Mouse (Mus musculus) bone marrow, adult 2 months (tissue): ENCODE results near the gene Gm28042. TPM values are rescaled to one million over a fixed set of nuclear protein-coding genes. Genes with fewer than 3 reads are reported as not detected.

Source experiments
- H3K27ac ChIP-seq: fragments of 200-500 bp; 2 replicates; pipeline ENCODE4 v1.5.1; 2012; ENCODE audit warnings: low read depth, mild to moderate bottlenecking, control low read depth, inconsistent platforms, low read length; ENCODE audit not compliant: control insufficient read depth, poor library complexity, insufficient read depth
- H3K4me1 ChIP-seq: fragments of 200-500 bp; 2 replicates; pipeline ENCODE4 v1.6.1; 2011; ENCODE audit warnings: low read length; ENCODE audit not compliant: control insufficient read depth, insufficient read depth
- H3K4me3 ChIP-seq: fragments of 200-500 bp; replicated peaks from 2 replicates; pipeline ENCODE3; 2011; ENCODE audit warnings: mild to moderate bottlenecking, low read depth, low read length, control low read depth; ENCODE audit not compliant: control insufficient read depth
- CTCF ChIP-seq: fragments of 200-500 bp; IDR thresholded peaks from 2 replicates; pipeline ENCODE4 v1.5.1; 2011; ENCODE audit warnings: low read length, control low read depth; ENCODE audit not compliant: control insufficient read depth, insufficient read depth
- POLR2A ChIP-seq: fragments of 200-500 bp; IDR thresholded peaks from 2 replicates; pipeline ENCODE4 v1.6.1; 2011; ENCODE audit warnings: low read depth, mild to moderate bottlenecking, control low read depth, low read length, borderline replicate concordance; ENCODE audit not compliant: control insufficient read depth
- WGBS: fragments of 180-500 bp; shearing (Covaris S2); methylation state at CpG from one replicate; pipeline ENCODE4 v1.1.7; 2018; 5-methylcytosine and 5-hydroxymethylcytosine counted together
- polyA plus RNA-seq: library from polyadenylated mRNA; stranded (reverse); fragments of >200 nt; gene quantifications from 2 replicates; pipeline ENCODE4 v1.2.4, GENCODE M21; 2011; ENCODE audit warnings: low replicate concordance; ENCODE audit not compliant: missing spikeins, insufficient read depth, insufficient read length

Gm28042 gene
- polyA plus RNA-seq, 1 experiment: 1.5 TPM

DNA sequence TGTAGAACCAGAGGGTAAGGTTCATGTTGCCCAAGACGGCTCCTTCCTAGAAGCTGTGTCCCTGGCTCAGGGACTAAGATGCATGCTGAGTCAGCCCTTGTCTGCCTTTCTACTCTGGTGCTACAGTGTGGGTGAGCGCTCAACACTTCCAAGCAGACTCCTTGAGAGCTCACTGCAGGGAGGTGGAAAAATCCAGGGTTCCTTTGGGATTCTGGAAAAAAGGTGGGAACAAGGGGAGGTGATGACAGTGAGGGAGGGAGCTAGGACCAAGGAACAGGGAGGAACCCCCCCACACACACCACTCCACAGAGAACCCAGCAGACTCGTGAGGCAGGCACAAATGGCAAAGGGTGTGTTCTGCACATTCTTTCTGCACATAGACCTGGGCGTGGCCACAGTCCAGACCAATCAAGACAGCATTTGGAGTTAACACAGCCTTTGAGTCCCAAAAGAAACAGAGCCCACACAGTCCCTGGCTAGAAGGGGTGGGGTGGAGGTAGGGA is 16.9 kb downstream of the Gm28042 start:
- no peak for TF ChIP-seq POLR2A
- 73% methylated on average over 4 of the region's 4 CpGs for WGBS
- Histone ChIP-seq H3K27ac (no peak overlapping the region), H3K4me3 (no peak overlapping the region), H3K4me1 (no peaks in the 10 kb centered on the region)

DNA sequence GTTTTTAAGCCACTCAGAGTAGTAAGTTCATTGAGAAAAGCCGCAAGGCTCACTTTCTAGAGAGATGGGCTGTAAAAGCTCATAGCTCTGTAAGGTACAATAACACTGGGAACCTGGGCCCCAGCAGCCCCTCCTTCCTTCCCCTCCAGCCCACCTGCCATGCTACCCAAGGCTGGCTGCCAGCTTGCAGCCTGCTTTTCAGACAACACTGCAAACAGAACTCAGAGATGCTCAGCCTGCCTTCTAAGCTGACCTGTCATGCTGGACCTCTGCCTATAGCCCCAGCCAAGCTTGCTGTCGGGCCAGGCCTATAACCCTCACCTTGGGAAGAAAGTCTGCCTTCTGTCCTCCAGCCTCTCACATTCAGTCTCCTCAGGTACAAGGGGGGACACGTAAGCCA is 17.4 kb downstream of the Gm28042 start:
- TF ChIP-seq CTCF (no peak), POLR2A (no peak)
- no peak overlapping the region for H3K4me3 ChIP-seq
- H3K4me1 ChIP-seq: no peaks in the 10 kb centered on the region
- no peak overlapping the region for H3K27ac ChIP-seq
- WGBS: 75% methylated on average over 3 of the region's 3 CpGs

DNA sequence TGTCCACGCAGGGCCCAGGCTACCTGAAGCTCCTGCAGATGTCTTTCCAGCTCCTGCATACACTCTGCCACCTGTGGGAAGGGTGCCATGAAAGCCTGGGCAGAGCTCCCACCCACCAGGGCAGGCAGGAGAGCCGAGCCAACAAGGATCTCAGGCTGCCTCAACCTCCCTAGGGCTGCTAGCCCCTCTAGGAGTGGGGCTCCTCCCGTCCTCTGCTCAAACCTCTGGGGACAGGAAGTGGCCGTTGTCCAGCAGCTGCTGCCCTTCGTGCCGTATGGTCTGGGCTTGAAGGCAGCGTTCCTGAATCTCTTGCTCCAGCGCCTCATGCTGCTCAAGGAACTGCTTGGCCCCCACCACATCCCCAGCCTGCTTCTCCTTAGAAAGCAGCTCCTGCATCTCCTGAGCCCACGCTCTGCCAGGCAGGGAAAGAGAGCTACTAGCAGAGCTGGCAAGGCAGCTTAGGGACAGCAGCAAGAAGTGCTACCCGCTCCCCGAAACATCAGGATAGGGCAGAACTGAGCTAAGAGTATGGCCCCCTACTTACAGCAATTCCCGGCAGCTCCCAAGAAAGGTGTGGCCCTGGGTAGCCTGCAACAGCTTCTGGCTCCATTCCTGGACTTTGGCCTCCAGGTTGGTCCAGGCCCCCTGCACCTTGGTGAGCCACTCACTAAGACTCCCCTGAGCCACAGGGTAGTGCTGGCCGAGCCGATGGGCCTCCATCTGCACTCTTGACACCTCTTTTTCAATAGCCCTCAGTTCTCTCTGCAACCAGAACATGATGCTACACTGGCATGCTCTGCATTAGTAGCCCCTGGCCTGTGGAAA is 19.4 kb downstream of the Gm28042 start:
- WGBS: 77% methylated on average over 14 of the region's 14 CpGs
- Histone ChIP-seq H3K4me1 (no peaks in the 10 kb centered on the region), H3K4me3 (no peak overlapping the region), H3K27ac (no peak overlapping the region)
- no peak for TF ChIP-seq POLR2A
- TF ChIP-seq CTCF: no peak

DNA sequence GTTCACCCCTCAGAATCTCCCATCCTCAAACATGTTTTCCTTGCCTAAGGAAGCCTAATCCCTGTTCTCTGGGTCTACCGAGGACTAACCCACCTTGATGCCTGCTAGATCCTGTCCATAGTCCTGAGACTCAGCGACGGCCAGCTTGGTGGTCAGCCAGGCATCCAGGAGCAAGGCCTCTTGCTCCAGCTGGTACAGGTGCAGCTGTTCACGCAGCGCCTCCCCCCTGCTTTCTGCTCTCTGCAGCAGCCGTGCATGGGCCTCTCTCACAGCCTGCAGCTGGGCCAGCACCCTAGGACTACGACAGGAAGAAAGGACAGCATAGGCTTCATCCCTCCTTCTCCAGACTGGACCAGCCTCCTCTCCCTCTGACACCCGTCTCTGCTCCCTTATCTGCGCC is 20.9 kb downstream of the Gm28042 start:
- 84% methylated on average over 9 of the region's 9 CpGs for WGBS
- H3K27ac ChIP-seq: no peak overlapping the region
- TF ChIP-seq POLR2A: no peak
- no peak for TF ChIP-seq CTCF
- no peaks in the 10 kb centered on the region for H3K4me1 ChIP-seq
- no peak overlapping the region for H3K4me3 ChIP-seq

DNA sequence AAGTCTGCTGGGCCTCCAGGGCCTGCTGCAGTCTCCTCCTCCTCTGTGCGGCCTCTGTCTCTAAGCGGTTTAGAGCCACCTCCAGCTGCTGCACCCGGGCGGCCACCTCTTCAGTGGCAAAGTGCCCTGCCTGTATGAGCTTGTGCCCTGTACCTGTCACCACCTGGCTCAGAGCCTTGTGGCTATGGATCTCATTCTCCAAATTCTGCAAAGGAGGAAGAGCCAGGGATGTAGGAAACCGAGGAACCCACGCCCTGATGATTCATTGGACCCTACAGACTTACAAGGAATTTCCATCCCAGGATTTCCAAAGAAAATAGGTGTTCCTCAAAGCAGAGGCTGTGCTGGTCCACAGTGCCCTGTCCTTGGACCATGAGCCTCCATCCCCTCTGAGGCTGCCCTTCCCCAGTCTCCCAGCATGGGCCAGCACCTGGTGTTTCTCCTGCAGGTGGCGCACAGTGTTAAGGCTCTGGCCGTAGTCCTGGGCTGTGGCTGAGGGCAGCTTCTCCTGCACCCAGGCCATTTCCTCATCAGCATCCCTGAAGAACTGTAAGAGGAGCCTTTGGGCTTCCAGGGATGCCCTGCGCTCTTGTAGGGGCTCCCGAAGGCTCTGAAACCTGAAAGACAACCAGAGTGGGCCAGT is 22.5 kb downstream of the Gm28042 start:
- H3K4me1 ChIP-seq: no peaks in the 10 kb centered on the region
- H3K4me3 ChIP-seq: no peak overlapping the region
- TF ChIP-seq CTCF (peak; percentile 60), POLR2A (no peak)
- 69% methylated on average over 10 of the region's 10 CpGs for WGBS
- H3K27ac ChIP-seq: no peak overlapping the region

DNA sequence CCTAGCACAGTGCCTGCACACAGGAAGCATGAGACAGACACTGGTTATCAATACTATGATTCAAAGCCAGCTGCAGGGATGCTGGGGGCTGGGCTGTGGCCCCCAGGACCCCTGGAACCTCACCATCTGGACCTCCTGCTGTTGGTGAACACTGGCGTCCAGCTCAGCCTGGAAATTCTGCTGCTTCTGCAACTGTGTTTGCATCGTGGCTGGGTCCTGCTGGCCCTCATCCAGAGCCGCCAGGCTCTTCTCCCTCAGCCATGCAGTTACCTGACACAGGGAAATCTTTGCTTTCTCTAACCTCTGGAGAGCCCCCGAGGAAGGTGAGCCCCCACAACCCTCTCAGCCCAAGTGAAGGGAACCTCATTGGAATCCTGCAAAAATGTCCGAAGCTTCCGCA is 24.1 kb downstream of the Gm28042 start:
- H3K27ac ChIP-seq: no peak overlapping the region
- no peaks in the 10 kb centered on the region for H3K4me1 ChIP-seq
- no peak overlapping the region for H3K4me3 ChIP-seq
- no peak for TF ChIP-seq CTCF
- no peak for TF ChIP-seq POLR2A
- 53% methylated on average over 6 of the region's 6 CpGs for WGBS

DNA sequence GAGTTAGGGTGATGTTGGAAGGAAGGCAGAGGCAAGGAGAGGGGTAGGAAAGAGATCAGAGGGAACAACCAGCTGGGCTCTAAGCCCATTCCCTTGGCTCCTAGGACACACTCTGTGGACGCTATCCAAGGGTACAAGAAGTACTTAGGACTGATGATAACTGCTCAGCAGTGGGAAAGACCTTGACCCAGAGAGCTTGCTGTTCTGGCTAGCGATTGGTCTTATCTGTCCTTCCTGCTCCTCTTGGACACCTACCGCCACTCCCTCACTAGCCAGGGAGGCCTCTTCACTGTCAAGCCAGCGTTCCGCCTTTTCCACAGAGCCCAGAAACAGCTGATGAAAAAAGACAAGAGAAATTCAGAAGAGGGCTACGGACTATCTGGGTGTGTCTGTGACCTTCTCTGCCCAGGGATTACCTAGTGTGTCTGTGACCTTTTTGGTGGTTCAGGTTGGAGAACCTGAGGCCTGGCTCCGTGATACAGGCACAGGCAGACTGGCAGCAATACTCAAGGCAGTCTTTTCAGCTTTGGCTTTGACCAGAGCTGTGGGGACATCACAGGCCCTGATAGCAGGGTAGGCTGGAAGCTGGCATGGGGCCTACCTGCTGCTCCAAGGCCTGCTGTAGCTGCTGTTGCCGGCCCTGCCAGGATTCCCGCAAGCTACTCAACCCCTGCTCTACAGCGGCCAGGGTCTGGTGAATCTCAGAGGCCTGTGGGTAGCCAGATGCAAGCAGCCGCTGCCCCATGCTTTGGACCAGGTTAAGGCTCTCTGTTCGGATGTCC is 27.7 kb downstream of the Gm28042 start:
- TF ChIP-seq POLR2A: no peak
- no peak for TF ChIP-seq CTCF
- Histone ChIP-seq H3K4me3 (no peak overlapping the region), H3K4me1 (no peaks in the 10 kb centered on the region), H3K27ac (no peak overlapping the region)
- WGBS: 84% methylated on average over 12 of the region's 12 CpGs

DNA sequence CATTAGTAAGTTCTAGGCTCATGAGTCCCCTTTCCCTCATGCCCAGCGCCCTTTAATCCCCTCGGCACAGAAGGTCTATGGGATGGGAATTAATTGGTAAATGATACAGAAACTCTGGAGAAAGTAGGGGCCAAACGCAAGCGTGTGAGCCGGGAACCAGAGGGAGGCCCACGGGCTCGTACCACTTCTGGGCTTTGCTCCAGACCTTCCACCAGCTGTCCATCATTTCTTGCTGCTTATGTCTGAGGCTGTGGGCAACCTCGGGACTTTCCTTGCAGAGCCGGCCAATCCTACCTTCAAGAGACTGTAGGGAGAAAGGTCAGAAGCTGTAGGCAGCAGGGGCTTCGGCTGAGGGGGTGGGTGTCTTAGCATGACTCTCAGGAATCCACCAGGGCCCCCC is 28.6 kb downstream of the Gm28042 start:
- no peak for TF ChIP-seq CTCF
- TF ChIP-seq POLR2A: no peak
- H3K4me1 ChIP-seq: no peaks in the 10 kb centered on the region
- 70% methylated on average over 10 of the region's 10 CpGs for WGBS
- no peak overlapping the region for H3K27ac ChIP-seq
- no peak overlapping the region for H3K4me3 ChIP-seq
